Mouse (Mus musculus) sigmoid colon, adult 10 weeks (tissue): Measurements from ENCODE around the gene Atg16l1. TPM values are rescaled to one million over a fixed set of nuclear protein-coding genes. Genes with fewer than 3 reads are reported as not detected.

Source experiments
- polyA plus RNA-seq: library from polyadenylated mRNA; stranded (reverse); fragments of 350-450 nt; fragmentation: Illumina TruSeq; extraction: RNeasy Lipid Tissue Mini Kit (QIAGEN cat#74804); gene quantifications from one replicate; pipeline ENCODE4 v1.2.3, GENCODE M21; 2014; ENCODE audit warnings: low read depth, low replicate concordance

Atg16l1 gene
- polyA plus RNA-seq = 19.9 TPM

GRCm38 (mm10) chr1:87755641-87756470 lies at the start of gene Atg16l1:
Gene Atg16l1 (plus strand): TSS chr1:87755870.

GRCm38 (mm10) chr1:87803576-87803975 lies 47.9 kb downstream of the Atg16l1 start, which contains the start of gene Sag:
Gene Sag (plus strand): TSS chr1:87803680.

Other genes with a start within 250 kb of the Atg16l1 start
- gene Neu2, start 246.0 kb upstream of the Atg16l1 start, polyA plus RNA-seq = 0.47 TPM
- 1.6 TPM for gene Ngef, start 182.0 kb upstream of the Atg16l1 start, polyA plus RNA-seq
- 2.1 TPM for gene Inpp5d, start 135.6 kb upstream of the Atg16l1 start, polyA plus RNA-seq
- not detected for gene Sag, start 47.8 kb downstream of the Atg16l1 start, polyA plus RNA-seq
- 55.2 TPM for gene Dgkd, start 97.4 kb downstream of the Atg16l1 start, polyA plus RNA-seq